ENCODE assay signal across 13 mouse cellular contexts in genomic region chr11:112860797-112861196, GRCm38 (mm10).
DNase-seq lines count a peak whose midpoint lies in the region; ATAC-seq and TF ChIP-seq lines count a peak whose summit lies in the region.
"Had no signal": no experiment of that assay in that cellular context is flagged by ENCODE, and none has a peak within 500 bp of the region (broad histone marks: within the 10 kb centered on the region; RNA-seq: fewer than 3 reads in every experiment).

No protein-coding gene starts in this region.

- WGBS in forebrain, embryonic 10.5 days: 22% methylated on average over 11 of the region's 11 CpGs
- 4% methylated on average over 11 of the region's 11 CpGs for WGBS in hindbrain, embryonic 15.5 days
- 3% methylated on average over 11 of the region's 11 CpGs for WGBS in midbrain, postnatal 0 days

- H3K4me2 ChIP-seq in hindbrain, embryonic 15.5 days: peak overlapping the region; percentile 20
- H3K4me2 ChIP-seq in midbrain, postnatal 0 days (ENCODE audit: low read depth, low read length, poor library complexity, severe bottlenecking): 0 out of 2 replicates have a peak overlapping the region, but pooled peaks have one; percentile 6
- H3K4me2 ChIP-seq: liver, embryonic 13.5 days had no signal

- peak overlapping the region; percentile 86 for H3K27ac ChIP-seq in forebrain, embryonic 10.5 days
- H3K27ac ChIP-seq in hindbrain, embryonic 15.5 days (replicated peaks): peak overlapping the region; percentile 34; the same call in 1 of the 2 replicates
- H3K27ac ChIP-seq in midbrain, postnatal 0 days (ENCODE audit: low read depth, low read length): no peak overlapping the region
- H3K27ac ChIP-seq: liver, embryonic 13.5 days had no signal

- H3K27me3 ChIP-seq in forebrain, embryonic 10.5 days (ENCODE audit: poor library complexity, severe bottlenecking): peaks cover 14% of the 10 kb centered on the region; the same call in 1 of the 2 replicates
- H3K27me3 ChIP-seq in hindbrain, embryonic 15.5 days: no peaks in the 10 kb centered on the region
- no peaks in the 10 kb centered on the region for H3K27me3 ChIP-seq in midbrain, postnatal 0 days (ENCODE audit: insufficient read depth, low read length)
- H3K27me3 ChIP-seq: liver, embryonic 13.5 days had no signal

- peak; percentile 86; the same call in 1 of the 2 replicates for ATAC-seq in hindbrain, embryonic 15.5 days (ENCODE audit: low FRiP score, low read depth)
- ATAC-seq in midbrain, postnatal 0 days (ENCODE audit: low FRiP score): peak; percentile 58; the same call in 1 of the 2 replicates
- ATAC-seq in erythroblast, adult 5-6 weeks (replicated peaks; ENCODE audit: low FRiP score, poor library complexity, severe bottlenecking): no peak

- DNase-seq in embryo, embryonic 10.5 days (ENCODE audit: low spot score): peak; percentile 44
- no peak for DNase-seq in forebrain, embryonic 10.5 days (ENCODE audit: extremely low spot score, low spot score)
- peak; percentile 76 for DNase-seq in midbrain, postnatal 0 days (ENCODE audit: low spot score)
- DNase-seq in adrenal gland, adult 8-10 months: no peak
- DNase-seq in left cerebral cortex, postnatal 25 days (ENCODE audit: low spot score in 2 of 2): no peak
- DNase-seq: cerebellum, adult 18-20 months; gastrocnemius, postnatal 10 days; kidney, adult 9 months; layer of hippocampus, adult 9-11 months; liver, embryonic 13.5 days had no signal

- no peak overlapping the region for H3K9ac ChIP-seq in hindbrain, embryonic 15.5 days
- no peak overlapping the region for H3K9ac ChIP-seq in midbrain, postnatal 0 days (replicated peaks; ENCODE audit: low read length, poor library complexity, severe bottlenecking)
- H3K9ac ChIP-seq: liver, embryonic 13.5 days had no signal

- peaks cover 6% of the 10 kb centered on the region for H3K9me3 ChIP-seq in forebrain, embryonic 10.5 days
- no peaks in the 10 kb centered on the region for H3K9me3 ChIP-seq in hindbrain, embryonic 15.5 days
- H3K9me3 ChIP-seq in midbrain, postnatal 0 days (ENCODE audit: low read length): no peaks in the 10 kb centered on the region

- H3K4me1 ChIP-seq in forebrain, embryonic 10.5 days: peaks cover 37% of the 10 kb centered on the region
- peaks cover 12% of the 10 kb centered on the region for H3K4me1 ChIP-seq in hindbrain, embryonic 15.5 days (replicated peaks)
- no peaks in the 10 kb centered on the region for H3K4me1 ChIP-seq in midbrain, postnatal 0 days (ENCODE audit: insufficient read depth, low read length)
- H3K4me1 ChIP-seq: liver, embryonic 13.5 days had no signal

- no peaks in the 10 kb centered on the region for H3K36me3 ChIP-seq in forebrain, embryonic 10.5 days (replicated peaks)
- no peaks in the 10 kb centered on the region for H3K36me3 ChIP-seq in hindbrain, embryonic 15.5 days
- no peaks in the 10 kb centered on the region for H3K36me3 ChIP-seq in midbrain, postnatal 0 days (ENCODE audit: insufficient read depth, low read length)
- H3K36me3 ChIP-seq: liver, embryonic 13.5 days had no signal

- no peak overlapping the region for H3K4me3 ChIP-seq in forebrain, embryonic 10.5 days
- H3K4me3 ChIP-seq in hindbrain, embryonic 15.5 days: no peak overlapping the region
- H3K4me3 ChIP-seq in midbrain, postnatal 0 days (ENCODE audit: low read depth, low read length): no peak overlapping the region
- H3K4me3 ChIP-seq: erythroblast, embryonic 14.5 days; liver, embryonic 13.5 days had no signal

- TF ChIP-seq CTCF in midbrain, postnatal 0 days (IDR thresholded peaks at IDR 0.05): no peak

- intact Hi-C loops in left cerebral cortex, postnatal 25 days (cut with DNase I): no loop called here

Comparison
In these comparisons a context has a peak if more than half of its experiments do, and no peak if none do; other contexts are left out.
1. DNase-seq: peak in embryo, embryonic 10.5 days (single experiment) and midbrain, postnatal 0 days (single experiment); none in forebrain, embryonic 10.5 days (single experiment), adrenal gland, adult 8-10 months (single experiment) and left cerebral cortex, postnatal 25 days (0 of 2).